Mouse (Mus musculus): ENCODE data around the gene Tanc2.

Gene Tanc2

GRCm38 (mm10) chr11:105927065-105928030, 337.6 kb downstream of the Tanc2 start:
- no peak for DNase-seq (ENCODE audit: low read depth)

- no peak for DNase-seq (ENCODE audit: low read depth)
Observed at GRCm38 (mm10) chr11:105928171-105928570, 338.4 kb downstream of the Tanc2 start.

- DNase-seq (ENCODE audit: low read depth), result no peak
Observed at GRCm38 (mm10) chr11:105931380-105931779, 341.6 kb downstream of the Tanc2 start.

- DNase-seq (ENCODE audit: low read depth), result no peak
Observed at GRCm38 (mm10) chr11:105933746-105934145, 344.0 kb downstream of the Tanc2 start.

GRCm38 (mm10) chr11:105934303-105934711, 344.5 kb downstream of the Tanc2 start:
- peak; percentile 72 for DNase-seq (ENCODE audit: low read depth)

GRCm38 (mm10) chr11:105934816-105935215, 345.0 kb downstream of the Tanc2 start:
- DNase-seq (ENCODE audit: low read depth), result no peak

GRCm38 (mm10) chr11:105935496-105935895, 345.7 kb downstream of the Tanc2 start:
- DNase-seq (ENCODE audit: low read depth), result no peak

GRCm38 (mm10) chr11:105936200-105936599, 346.4 kb downstream of the Tanc2 start:
- DNase-seq (ENCODE audit: low read depth), result no peak

GRCm38 (mm10) chr11:105936974-105937373, 347.2 kb downstream of the Tanc2 start:
- DNase-seq (ENCODE audit: low read depth), result no peak

- no peak for DNase-seq (ENCODE audit: low read depth)
Observed at GRCm38 (mm10) chr11:105938771-105939170, 349.0 kb downstream of the Tanc2 start.

GRCm38 (mm10) chr11:105941973-105942372, 352.2 kb downstream of the Tanc2 start:
- DNase-seq (ENCODE audit: low read depth), result no peak

- DNase-seq (ENCODE audit: low read depth), result no peak
Observed at GRCm38 (mm10) chr11:105943133-105944102, 353.6 kb downstream of the Tanc2 start.

- DNase-seq (ENCODE audit: low read depth), result no peak
Observed at GRCm38 (mm10) chr11:105944126-105944621, 354.4 kb downstream of the Tanc2 start.

- no peak for DNase-seq (ENCODE audit: low read depth)
Observed at GRCm38 (mm10) chr11:105944770-105945672, 355.2 kb downstream of the Tanc2 start.

GRCm38 (mm10) chr11:105946694-105947154, 356.9 kb downstream of the Tanc2 start:
- no peak for DNase-seq (ENCODE audit: low read depth)

- DNase-seq (ENCODE audit: low read depth), result peak; percentile 58
Observed at GRCm38 (mm10) chr11:105948255-105948654, 358.5 kb downstream of the Tanc2 start.

- no peak for DNase-seq (ENCODE audit: low read depth)
Observed at GRCm38 (mm10) chr11:105950519-105950918, 360.7 kb downstream of the Tanc2 start.

GRCm38 (mm10) chr11:105951601-105952044, 361.8 kb downstream of the Tanc2 start:
- no peak for DNase-seq (ENCODE audit: low read depth)

GRCm38 (mm10) chr11:105952111-105952510, 362.3 kb downstream of the Tanc2 start:
- no peak for DNase-seq (ENCODE audit: low read depth)

GRCm38 (mm10) chr11:105952911-105953386, 363.2 kb downstream of the Tanc2 start, which contains the start of gene Cyb561:
Gene Cyb561, minus strand, starts transcription at chr11:105953336.
- no peak for DNase-seq (ENCODE audit: low read depth)

GRCm38 (mm10) chr11:105953402-105953801, 363.6 kb downstream of the Tanc2 start:
- DNase-seq (ENCODE audit: low read depth), result peak; percentile 80
